Mouse (Mus musculus) neural tube, embryonic 13.5 days (tissue): Measurements from ENCODE around the gene Actl6b. TPM values are rescaled to one million over a fixed set of nuclear protein-coding genes. Genes with fewer than 3 reads are reported as not detected.

Experiments used
- ATAC-seq: fragments of 200-750 bp; cut with Nextera tagmentation; 2 replicates; pipeline ENCODE4 v1.8.0; 2017; ENCODE audit warnings: low read depth, mild to moderate bottlenecking, moderate TSS enrichment, moderate library complexity
- H3K27ac ChIP-seq: fragments of 300-500 bp; sonication (generic); replicated peaks from 2 replicates; pipeline ENCODE4 v1.5.1; 2015; ENCODE audit warnings: moderate library complexity, mild to moderate bottlenecking, inconsistent platforms
- H3K27me3 ChIP-seq: fragments of 300-500 bp; sonication (generic); 2 replicates; pipeline ENCODE4 v1.6.1; 2015; ENCODE audit warnings: mild to moderate bottlenecking, inconsistent platforms
- H3K36me3 ChIP-seq: fragments of 300-500 bp; sonication (generic); 2 replicates; pipeline ENCODE4 v1.6.1; 2015; ENCODE audit warnings: mild to moderate bottlenecking, inconsistent platforms
- H3K4me1 ChIP-seq: fragments of 300-500 bp; sonication (generic); replicated peaks from 2 replicates; pipeline ENCODE4 v1.6.1; 2015; ENCODE audit warnings: inconsistent platforms
- H3K4me2 ChIP-seq: fragments of 300-500 bp; sonication (generic); 2 replicates; pipeline ENCODE4 v1.6.1; 2015; ENCODE audit warnings: inconsistent platforms, mild to moderate bottlenecking, moderate library complexity
- H3K4me3 ChIP-seq: fragments of 300-500 bp; sonication (generic); 2 replicates; pipeline ENCODE4 v1.5.1; 2015; ENCODE audit warnings: mild to moderate bottlenecking, inconsistent platforms
- H3K9ac ChIP-seq: fragments of 300-500 bp; sonication (generic); 2 replicates; pipeline ENCODE4 v1.6.1; 2015; ENCODE audit warnings: moderate library complexity, mild to moderate bottlenecking, inconsistent platforms
- H3K9me3 ChIP-seq: fragments of 300-500 bp; sonication (generic); 2 replicates; pipeline ENCODE4 v1.6.1; 2016; ENCODE audit warnings: inconsistent platforms
- WGBS: fragments of 180-500 bp; shearing (Covaris S2); methylation state at CpG from one replicate; pipeline ENCODE4 v1.1.7; 2015; 5-methylcytosine and 5-hydroxymethylcytosine counted together
- polyA plus RNA-seq: library from polyadenylated mRNA; unstranded; fragments of >200 nt; fragmentation: Nextera tagmentation; extraction: Ambion mirVana; gene quantifications from 2 replicates; pipeline ENCODE4 v1.2.1, GENCODE M21; 2015

The Actl6b gene
- polyA plus RNA-seq, 1 experiment from 2014 or later: 222 TPM

DNA sequence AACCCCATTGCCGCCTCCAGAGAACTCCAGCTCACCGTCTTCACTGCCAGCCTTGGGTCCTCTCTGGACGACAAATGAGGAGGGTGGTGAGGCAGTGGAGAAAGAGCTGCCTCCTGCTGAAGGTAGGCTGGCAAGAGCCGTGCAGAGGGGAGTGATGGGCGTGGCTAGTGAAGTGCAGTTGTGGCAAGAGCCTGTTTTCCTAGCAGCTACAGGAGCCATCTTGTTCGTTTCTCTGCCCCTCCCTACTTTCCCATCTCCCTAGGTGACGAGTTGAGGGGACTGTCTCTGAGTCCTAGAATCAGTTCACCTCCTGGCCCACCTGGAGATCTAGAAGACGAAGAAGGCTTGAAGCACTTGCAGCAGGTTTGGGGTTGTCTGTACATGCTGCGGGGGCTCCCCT is 31.5 kb upstream of the Actl6b start:
- Histone ChIP-seq H3K9ac (no peak overlapping the region), H3K9me3 (no peaks in the 10 kb centered on the region), H3K27ac (no peak overlapping the region), H3K4me1 (peaks cover 19% of the 10 kb centered on the region), H3K4me2 (no peak overlapping the region), H3K4me3 (no peak overlapping the region), H3K36me3 (peaks cover 94% of the 10 kb centered on the region), H3K27me3 (no peaks in the 10 kb centered on the region)
- no peak for ATAC-seq
- WGBS: 80% methylated on average over 9 of the region's 9 CpGs

DNA sequence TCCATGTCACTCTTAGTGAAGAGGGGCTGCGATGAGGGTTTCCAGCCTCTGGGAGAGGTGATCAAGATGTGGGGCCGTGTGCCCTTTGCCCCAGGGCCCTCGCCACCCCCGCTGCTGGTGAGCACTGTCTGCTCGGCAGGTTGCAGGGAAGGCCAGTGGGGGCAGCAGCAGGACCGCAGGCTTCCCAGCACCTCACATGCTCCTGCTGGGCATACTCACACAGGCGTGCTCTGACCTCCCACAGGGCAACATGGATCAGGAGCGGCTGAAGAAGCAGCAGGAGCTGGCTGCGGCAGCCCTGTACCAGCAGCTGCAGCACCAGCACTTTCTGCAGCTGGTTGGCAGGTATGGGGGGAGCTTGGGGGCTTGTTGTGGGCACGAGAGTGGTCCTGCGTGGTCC is 30.6 kb upstream of the Actl6b start:
- Histone ChIP-seq H3K4me1 (peaks cover 19% of the 10 kb centered on the region), H3K36me3 (peaks cover 98% of the 10 kb centered on the region), H3K27ac (no peak overlapping the region), H3K4me2 (no peak overlapping the region), H3K9ac (no peak overlapping the region), H3K27me3 (no peaks in the 10 kb centered on the region), H3K4me3 (no peak overlapping the region), H3K9me3 (no peaks in the 10 kb centered on the region)
- 71% methylated on average over 11 of the region's 11 CpGs for WGBS
- ATAC-seq: no peak

DNA sequence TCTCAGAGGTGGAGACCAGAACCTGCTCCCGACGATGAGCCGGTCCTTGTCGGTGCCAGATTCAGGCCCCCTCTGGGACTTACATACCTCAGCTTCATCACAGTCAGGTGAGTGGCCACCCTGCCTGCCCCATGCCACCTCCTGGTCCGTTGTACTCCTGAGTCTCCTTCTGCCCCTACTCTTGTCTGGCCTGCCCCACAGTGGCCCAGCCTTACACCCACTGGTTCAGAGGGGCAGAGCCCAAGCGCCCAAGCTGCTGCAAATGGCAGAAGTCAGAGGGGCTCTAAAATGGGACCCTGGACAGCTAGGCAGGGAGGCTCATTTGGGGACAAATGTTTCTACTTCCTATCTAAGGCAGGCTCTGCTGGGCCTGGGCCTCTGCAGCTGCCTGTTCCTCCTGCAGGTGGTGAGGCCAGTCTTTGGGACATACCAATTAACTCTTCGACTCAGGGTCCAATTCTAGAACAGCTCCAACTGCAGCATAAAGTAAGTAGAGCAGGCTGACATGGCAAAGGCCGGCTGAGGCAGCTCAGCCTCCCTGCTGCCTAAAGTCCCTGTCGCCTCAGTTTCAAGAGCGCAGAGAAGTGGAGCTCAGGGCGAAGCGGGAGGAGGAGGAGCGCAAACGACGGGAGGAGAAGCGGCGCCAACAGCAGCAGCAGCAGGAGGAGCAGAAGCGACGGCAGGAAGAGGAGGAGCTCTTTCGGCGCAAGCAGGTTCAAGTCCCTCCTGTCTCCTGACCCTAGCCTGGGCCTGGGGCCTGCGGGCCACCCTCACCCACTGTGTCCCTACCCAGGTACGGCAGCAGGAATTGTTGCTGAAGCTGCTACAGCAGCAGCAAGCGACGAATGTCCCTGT is 29.7 kb upstream of the Actl6b start:
- ATAC-seq: no peak
- Histone ChIP-seq H3K9ac (no peak overlapping the region), H3K4me1 (peaks cover 29% of the 10 kb centered on the region), H3K36me3 (peaks cover 100% of the 10 kb centered on the region), H3K27me3 (no peaks in the 10 kb centered on the region), H3K9me3 (no peaks in the 10 kb centered on the region), H3K27ac (0 out of 2 replicates have a peak overlapping the region, but pooled peaks have one; percentile 13), H3K4me2 (no peak overlapping the region), H3K4me3 (no peak overlapping the region)
- 80% methylated on average over 25 of the region's 25 CpGs for WGBS

DNA sequence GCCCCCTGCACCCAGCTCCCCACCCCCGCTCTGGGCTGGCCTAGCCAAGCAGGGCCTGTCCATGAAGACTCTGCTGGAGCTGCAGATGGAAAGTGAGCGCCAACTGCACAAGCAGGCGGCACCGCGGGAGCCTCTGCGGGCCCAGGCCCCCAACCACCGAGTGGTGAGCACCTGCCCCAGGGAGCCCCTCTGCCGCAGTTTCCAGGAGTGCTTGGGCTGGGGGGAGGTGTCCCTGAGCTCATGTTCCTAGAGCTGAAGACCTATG is 29.1 kb upstream of the Actl6b start:
- Histone ChIP-seq H3K9me3 (no peaks in the 10 kb centered on the region), H3K4me2 (no peak overlapping the region), H3K4me3 (no peak overlapping the region), H3K9ac (no peak overlapping the region), H3K36me3 (peaks cover 100% of the 10 kb centered on the region), H3K27ac (no peak overlapping the region), H3K4me1 (peaks cover 33% of the 10 kb centered on the region), H3K27me3 (no peaks in the 10 kb centered on the region)
- 87% methylated on average over 8 of the region's 8 CpGs for WGBS
- ATAC-seq: no peak

DNA sequence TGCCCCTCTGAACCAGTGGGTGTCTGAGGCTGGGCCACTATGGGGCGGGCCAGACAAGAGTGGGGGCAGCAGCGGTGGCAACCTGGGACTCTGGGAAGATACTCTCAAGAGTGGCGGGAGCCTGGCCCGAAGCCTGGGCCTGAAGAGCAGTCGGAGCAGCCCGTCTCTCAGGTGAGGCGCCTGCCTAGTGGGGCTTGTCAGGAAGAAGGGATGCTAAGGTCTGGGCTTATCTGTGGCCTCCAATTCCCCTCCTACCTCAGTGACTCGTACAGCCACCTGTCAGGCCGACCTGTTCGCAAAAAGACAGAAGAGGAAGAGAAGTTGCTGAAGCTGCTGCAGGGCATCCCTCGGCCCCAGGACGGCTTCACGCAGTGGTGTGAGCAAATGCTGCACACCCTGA is 28.6 kb upstream of the Actl6b start:
- Histone ChIP-seq H3K4me3 (no peak overlapping the region), H3K9me3 (no peaks in the 10 kb centered on the region), H3K9ac (no peak overlapping the region), H3K27me3 (no peaks in the 10 kb centered on the region), H3K27ac (no peak overlapping the region), H3K36me3 (peaks cover 100% of the 10 kb centered on the region), H3K4me2 (no peak overlapping the region), H3K4me1 (peaks cover 38% of the 10 kb centered on the region)
- WGBS: 91% methylated on average over 13 of the region's 13 CpGs
- ATAC-seq: no peak

DNA sequence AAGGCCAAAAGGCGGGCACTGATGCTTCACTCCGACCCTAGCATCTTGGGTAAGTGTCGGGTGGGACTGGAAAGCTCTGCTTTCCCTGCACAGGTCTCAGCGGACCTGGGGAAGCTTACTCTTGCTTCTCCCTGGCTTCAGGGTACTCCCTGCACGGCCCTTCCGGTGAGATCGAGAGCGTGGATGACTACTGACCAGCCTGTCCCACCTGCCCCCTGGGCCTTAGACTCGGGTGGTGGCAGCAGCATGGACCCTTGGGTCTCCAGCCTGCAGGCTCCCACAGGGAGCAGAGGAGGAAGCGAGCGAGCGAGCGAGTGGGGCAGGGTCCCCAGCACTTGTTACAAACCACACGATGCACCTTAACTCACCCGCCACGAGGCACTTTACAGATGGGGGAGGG is 27.8 kb upstream of the Actl6b start:
- no peak for ATAC-seq
- Histone ChIP-seq H3K4me2 (no peak overlapping the region), H3K4me1 (peaks cover 46% of the 10 kb centered on the region), H3K27ac (0 out of 2 replicates have a peak overlapping the region, but pooled peaks have one; percentile 14), H3K4me3 (peak overlapping the region; percentile 1; the same call in 1 of the 2 replicates), H3K36me3 (peaks cover 97% of the 10 kb centered on the region), H3K27me3 (no peaks in the 10 kb centered on the region), H3K9ac (0 out of 2 replicates have a peak overlapping the region, but pooled peaks have one; percentile 0), H3K9me3 (no peaks in the 10 kb centered on the region)
- WGBS: 71% methylated on average over 16 of the region's 16 CpGs

DNA sequence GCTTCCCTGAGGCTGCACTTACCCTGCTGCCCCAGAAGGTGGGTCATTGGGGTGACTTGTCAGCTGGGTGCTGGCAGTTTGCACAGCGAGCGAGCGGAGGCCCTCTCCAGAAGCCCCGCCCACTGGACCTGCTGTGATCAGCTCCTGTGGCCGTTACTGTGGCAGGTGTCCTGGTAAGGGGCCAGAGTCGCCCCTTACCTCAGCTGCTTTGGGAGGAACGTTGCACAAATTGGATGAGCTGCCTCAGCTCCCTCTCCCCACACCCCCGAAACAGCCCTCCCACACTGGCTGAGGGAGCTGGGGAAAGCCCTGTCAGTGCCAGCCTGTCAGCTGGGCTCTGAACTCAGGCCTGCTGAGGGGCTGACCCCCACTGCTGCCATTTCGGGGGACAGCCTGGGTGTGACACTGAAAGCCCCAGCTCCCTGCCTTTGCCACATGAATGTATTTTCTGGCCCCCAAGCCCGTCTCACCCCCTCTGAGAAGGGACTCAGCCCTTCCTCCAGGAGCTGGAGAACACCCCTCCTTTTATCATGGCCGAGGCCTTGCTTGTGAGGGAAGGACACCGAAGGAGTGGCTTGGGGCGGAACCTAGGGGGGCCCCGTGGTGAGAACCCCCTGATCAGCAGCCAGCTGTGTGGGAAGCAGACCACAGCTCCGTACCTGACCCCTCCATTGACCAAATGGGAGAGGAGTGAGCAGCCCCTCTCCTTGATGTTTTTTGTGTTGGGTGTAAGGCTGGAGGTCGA is 27.0 kb upstream of the Actl6b start:
- WGBS: 33% methylated on average over 16 of the region's 16 CpGs
- Histone ChIP-seq H3K9me3 (no peaks in the 10 kb centered on the region), H3K9ac (peak overlapping the region; percentile 38; the same call in 1 of the 2 replicates), H3K4me3 (no peak overlapping the region), H3K4me2 (no peak overlapping the region), H3K4me1 (peaks cover 47% of the 10 kb centered on the region), H3K36me3 (peaks cover 89% of the 10 kb centered on the region), H3K27me3 (no peaks in the 10 kb centered on the region), H3K27ac (peak overlapping the region; percentile 68)
- ATAC-seq: no peak

DNA sequence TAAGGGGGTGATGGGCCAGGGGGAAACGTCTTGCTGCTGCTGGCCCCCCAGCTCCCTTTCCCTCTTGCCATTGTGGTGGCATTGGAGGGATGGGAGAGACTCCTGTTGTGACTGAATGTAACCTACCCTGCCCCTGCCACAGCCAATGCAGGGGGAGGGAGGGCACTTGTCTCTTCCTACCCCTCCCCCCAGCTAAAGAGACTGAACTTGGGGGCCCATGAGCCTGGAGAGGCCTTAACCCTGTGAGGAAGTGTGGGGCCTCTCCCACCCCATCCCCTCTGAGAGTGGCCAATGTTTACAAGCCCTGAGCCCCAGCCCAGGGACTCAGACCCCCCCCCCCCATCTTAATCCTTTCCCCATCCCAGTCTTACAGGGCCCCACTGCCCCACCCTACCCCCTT is 25.9 kb upstream of the Actl6b start:
- Histone ChIP-seq H3K36me3 (peaks cover 78% of the 10 kb centered on the region), H3K9me3 (no peaks in the 10 kb centered on the region), H3K4me1 (peaks cover 47% of the 10 kb centered on the region), H3K9ac (peak overlapping the region; percentile 3; the same call in 1 of the 2 replicates), H3K4me3 (no peak overlapping the region), H3K4me2 (no peak overlapping the region), H3K27me3 (no peaks in the 10 kb centered on the region), H3K27ac (peak overlapping the region; percentile 28; the same call in 1 of the 2 replicates)
- 23% methylated on average over 1 of the region's 1 CpGs for WGBS
- no peak for ATAC-seq

DNA sequence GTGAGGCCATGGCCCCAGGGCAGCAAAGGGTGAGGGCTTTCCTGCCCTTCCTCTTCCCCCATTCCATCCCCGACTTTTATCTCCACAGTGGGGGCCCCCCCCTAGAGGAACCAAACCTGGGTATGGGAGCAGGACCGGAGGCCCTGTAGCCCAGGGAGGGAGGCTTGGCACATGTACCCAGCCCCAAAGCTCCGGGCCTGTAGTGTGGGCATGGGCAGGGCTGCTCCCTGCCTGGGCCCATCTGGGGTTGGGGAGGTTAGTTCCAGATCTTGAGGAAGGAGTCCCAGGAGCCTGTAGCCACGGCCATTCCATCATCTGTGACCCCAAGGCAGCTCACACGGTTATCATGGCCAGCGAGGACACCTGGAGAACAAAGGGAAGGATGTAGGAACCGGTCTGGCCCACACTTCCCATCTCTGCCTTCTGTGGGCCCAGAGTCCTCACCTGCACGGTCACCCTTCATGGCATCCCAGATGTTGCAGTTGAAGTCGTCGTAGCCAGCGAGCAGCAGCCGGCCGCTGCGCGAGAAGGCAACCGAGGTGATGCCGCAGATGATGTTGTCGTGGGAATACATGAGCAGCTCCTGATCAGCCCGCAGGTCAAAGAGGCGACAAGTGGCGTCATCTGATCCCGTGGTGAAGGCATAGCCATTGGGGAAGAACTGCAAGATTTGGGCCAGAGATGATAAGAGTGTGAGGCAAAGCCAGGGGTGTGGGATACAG is 24.9 kb upstream of the Actl6b start:
- H3K4me1 ChIP-seq: peaks cover 47% of the 10 kb centered on the region
- H3K27ac ChIP-seq: 0 out of 2 replicates have a peak overlapping the region, but pooled peaks have one; percentile 18
- H3K36me3 ChIP-seq: peaks cover 68% of the 10 kb centered on the region

DNA sequence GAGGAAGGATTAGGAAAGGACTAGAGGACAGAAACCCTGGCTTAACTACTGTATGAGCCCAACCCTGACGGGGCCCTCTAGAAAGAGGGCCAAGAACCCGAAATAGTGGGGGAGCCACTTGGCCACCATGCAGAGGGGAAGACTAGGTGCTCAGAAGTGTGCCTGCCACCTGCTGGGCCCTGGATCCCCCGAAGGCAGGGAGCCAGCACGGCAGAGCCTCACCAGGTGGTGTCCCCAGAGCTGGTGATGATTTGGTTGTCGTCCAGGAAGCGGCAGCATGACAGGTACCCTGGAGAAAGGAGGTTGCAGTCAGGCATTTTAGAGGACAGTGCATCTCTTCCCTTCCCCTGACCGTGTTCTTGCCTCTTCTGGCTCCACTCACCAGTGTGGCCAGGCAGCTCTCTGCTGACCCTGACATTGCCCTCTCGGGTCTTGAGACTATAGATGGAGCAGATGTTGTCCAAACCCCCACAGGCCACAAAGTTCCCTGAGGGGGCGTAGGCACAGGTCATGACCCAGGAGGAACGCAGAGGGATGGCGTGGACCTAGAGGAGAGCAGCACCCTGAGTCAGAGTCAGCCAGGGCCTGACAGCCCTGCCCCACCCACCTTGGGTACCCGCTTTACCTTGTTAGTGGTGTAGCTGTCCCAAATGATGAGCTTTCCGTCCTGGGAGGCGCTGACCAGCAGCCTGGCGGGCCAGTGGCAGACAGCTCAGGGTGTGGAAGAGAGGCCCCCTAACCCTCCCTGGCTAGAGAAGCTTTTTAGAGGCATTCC is 23.9 kb upstream of the Actl6b start:
- 72% methylated on average over 15 of the region's 15 CpGs for WGBS
- Histone ChIP-seq H3K4me2 (peak overlapping the region; percentile 96), H3K27me3 (no peaks in the 10 kb centered on the region), H3K27ac (peak overlapping the region; percentile 97), H3K9ac (peak overlapping the region; percentile 96), H3K4me1 (peaks cover 47% of the 10 kb centered on the region), H3K4me3 (peak overlapping the region; percentile 89), H3K9me3 (no peaks in the 10 kb centered on the region), H3K36me3 (peaks cover 58% of the 10 kb centered on the region)
- ATAC-seq: no peak

More for the DNA sequence above, 24.9 kb upstream of the Actl6b start:
- no peak overlapping the region for H3K4me2 ChIP-seq
- H3K9me3 ChIP-seq: no peaks in the 10 kb centered on the region
- 0 out of 2 replicates have a peak overlapping the region, but pooled peaks have one; percentile 89 for H3K4me3 ChIP-seq
- H3K9ac ChIP-seq: no peak overlapping the region
- H3K27me3 ChIP-seq: no peaks in the 10 kb centered on the region
- no peak for ATAC-seq
- 85% methylated on average over 22 of the region's 22 CpGs for WGBS

DNA sequence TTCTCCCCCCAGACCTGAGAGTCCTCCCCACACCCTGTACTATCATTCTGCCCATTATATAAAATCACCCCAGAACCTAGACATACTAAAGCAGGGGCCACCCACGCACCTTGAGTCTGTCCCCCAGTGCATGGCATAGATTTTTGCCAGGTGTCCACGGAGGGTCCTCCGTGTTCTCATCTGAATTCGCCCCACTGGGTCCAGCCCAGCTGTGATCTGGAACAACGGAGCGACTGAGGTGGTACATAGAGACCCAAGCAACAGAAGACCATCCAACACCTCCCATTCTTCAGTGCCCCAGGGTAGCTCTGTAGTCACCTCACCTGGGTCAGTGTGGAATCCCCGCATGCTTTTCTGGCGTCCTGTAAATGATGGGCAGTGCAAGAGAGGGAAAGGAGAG is 23.2 kb upstream of the Actl6b start:
- peaks cover 52% of the 10 kb centered on the region for H3K36me3 ChIP-seq
- peak overlapping the region; percentile 96 for H3K4me2 ChIP-seq
- H3K27me3 ChIP-seq: no peaks in the 10 kb centered on the region
- H3K4me3 ChIP-seq: peak overlapping the region; percentile 89
- H3K27ac ChIP-seq: peak overlapping the region; percentile 97
- H3K9me3 ChIP-seq: no peaks in the 10 kb centered on the region
- 73% methylated on average over 8 of the region's 8 CpGs for WGBS
- H3K4me1 ChIP-seq: peaks cover 47% of the 10 kb centered on the region
- H3K9ac ChIP-seq: peak overlapping the region; percentile 96
- ATAC-seq: no peak
